Mouse (Mus musculus) olfactory bulb, adult 2 months (tissue): ENCODE data around the gene Vmn1r85.

ENCODE experiments used
- CTCF ChIP-seq: fragments of 200-500 bp; IDR thresholded peaks from 2 replicates; pipeline ENCODE4 v1.5.1; 2012; ENCODE audit warnings: low read depth, mild to moderate bottlenecking, low read length, moderate library complexity; ENCODE audit not compliant: insufficient read depth
- POLR2A ChIP-seq: fragments of 200-500 bp; IDR thresholded peaks from 2 replicates; pipeline ENCODE4 v1.6.1; 2012; ENCODE audit warnings: mild to moderate bottlenecking, low read depth, low read length, moderate library complexity; ENCODE audit not compliant: insufficient read depth

GRCm38 (mm10) chr7:13039181-13039580 lies 55.8 kb downstream of the Vmn1r85 start:
- TF ChIP-seq CTCF (no peak), POLR2A (no peak)
